Mouse (Mus musculus): Measurements from ENCODE around the gene Prl3c1. TPM values are rescaled to one million over a fixed set of nuclear protein-coding genes. Genes with fewer than 3 reads are reported as not detected.

Gene Prl3c1
- polyA plus RNA-seq (2012; rRNA removed; ENCODE audit: low replicate concordance) = not detected in 2 replicates

GRCm38 (mm10) chr13:27196359-27196758, at the start of gene Prl3c1:
TSS of gene Prl3c1 (plus strand) at chr13:27196659.

GRCm38 (mm10) chr13:27156490-27156889, 40.0 kb upstream of the Prl3c1 start, which contains the start of gene Prl3d3:
TSS of gene Prl3d3 (plus strand) at chr13:27156790.

GRCm38 (mm10) chr13:27241547-27241946, 45.1 kb downstream of the Prl3c1 start, which contains the start of gene Prl3b1:
TSS of gene Prl3b1 (plus strand) at chr13:27241847.

Other genes with a start within 250 kb of the Prl3c1 start
- not detected in 2 replicates for gene Prl, start 139.1 kb upstream of the Prl3c1 start, polyA plus RNA-seq (2012; rRNA removed; ENCODE audit: low replicate concordance)
- gene Prl3d1, start 102.5 kb upstream of the Prl3c1 start, polyA plus RNA-seq (2012; rRNA removed; ENCODE audit: low replicate concordance) = not detected in 2 replicates
- not detected in 2 replicates for gene Prl3d2, start 75.0 kb upstream of the Prl3c1 start, polyA plus RNA-seq (2012; rRNA removed; ENCODE audit: low replicate concordance)
- gene Prl3d3, start 39.9 kb upstream of the Prl3c1 start, polyA plus RNA-seq (2012; rRNA removed; ENCODE audit: low replicate concordance) = not detected in 2 replicates
- not detected in 2 replicates for gene Prl3b1, start 45.2 kb downstream of the Prl3c1 start, polyA plus RNA-seq (2012; rRNA removed; ENCODE audit: low replicate concordance)
- gene Prl3a1, start 62.8 kb downstream of the Prl3c1 start, polyA plus RNA-seq (2012; rRNA removed; ENCODE audit: low replicate concordance) = not detected in 2 replicates
- not detected in 2 replicates for gene Prl6a1, start 116.0 kb downstream of the Prl3c1 start, polyA plus RNA-seq (2012; rRNA removed; ENCODE audit: low replicate concordance)
- not detected in 2 replicates for gene Prl8a2, start 149.0 kb downstream of the Prl3c1 start, polyA plus RNA-seq (2012; rRNA removed; ENCODE audit: low replicate concordance)
- gene Prl2b1, start 194.2 kb downstream of the Prl3c1 start, polyA plus RNA-seq (2012; rRNA removed; ENCODE audit: low replicate concordance) = not detected in 2 replicates
- gene Prl8a6, start 242.0 kb downstream of the Prl3c1 start, polyA plus RNA-seq (2012; rRNA removed; ENCODE audit: low replicate concordance) = not detected in 2 replicates

All from subcutaneous adipose tissue, adult 2 months (tissue).